Mouse (Mus musculus): ENCODE measurements at regions not wholly inside any gene's neighbourhood (a gene's known extent, or its start where the extent isn't known, plus 50 kb on each side); places are given as distances from the start of the nearest gene placed in this dataset.

DNA sequence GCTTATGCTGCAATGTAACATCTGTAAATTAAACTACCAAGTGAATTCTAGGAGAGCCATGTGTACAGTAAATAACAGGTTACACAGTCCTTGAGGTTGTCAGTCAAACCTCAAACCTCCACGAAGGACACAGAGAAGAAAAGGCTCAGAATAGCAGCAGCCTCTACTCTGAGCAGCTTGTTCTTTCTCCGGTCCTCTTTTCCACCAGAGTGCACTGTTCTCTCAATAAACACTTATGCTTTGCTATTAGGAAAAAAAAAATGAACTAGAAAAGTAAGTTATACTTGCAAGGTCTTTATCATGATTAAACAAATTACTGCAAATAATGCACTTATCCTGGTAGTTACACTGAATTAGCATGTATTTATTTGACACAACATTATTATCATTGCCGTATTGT lies 89.6 kb downstream of the Amy2a5 start:
- WGBS, result 59% methylated on average over 3 of the region's 3 CpGs
- Histone ChIP-seq H3K4me3 (no peak overlapping the region), H3K27me3 (no peaks in the 10 kb centered on the region), H3K4me2 (replicated peaks) (no peak overlapping the region), H3K9me3 (no peaks in the 10 kb centered on the region), H3K9ac (replicated peaks) (no peak overlapping the region), H3K27ac (replicated peaks) (no peak overlapping the region), H3K36me3 (no peaks in the 10 kb centered on the region), H3K4me1 (no peaks in the 10 kb centered on the region)
- 0 out of 2 replicates have a peak, but pooled peaks have one; percentile 26 for ATAC-seq (replicated peaks)

DNA sequence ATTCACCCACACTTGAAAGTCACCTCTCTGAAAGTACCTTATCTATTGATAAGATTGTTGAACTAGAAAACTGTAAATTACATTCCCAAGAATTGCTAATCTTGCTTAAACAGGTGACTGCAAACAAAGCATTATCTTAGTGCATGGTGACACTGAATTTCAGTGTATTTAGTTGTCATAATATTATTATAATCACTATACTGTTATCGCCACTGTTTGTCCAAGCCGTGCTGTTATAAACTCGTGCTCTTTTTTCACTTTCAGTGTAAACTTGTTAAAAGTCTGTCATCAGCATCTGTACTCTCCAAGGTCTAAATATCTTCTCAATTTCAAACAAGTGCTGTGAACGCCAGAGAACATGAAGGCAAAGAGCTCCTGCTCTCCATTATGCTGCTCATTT lies 96.3 kb downstream of the Amy2a5 start:
- Histone ChIP-seq H3K27me3 (no peaks in the 10 kb centered on the region), H3K4me3 (no peak overlapping the region), H3K4me1 (no peaks in the 10 kb centered on the region), H3K36me3 (no peaks in the 10 kb centered on the region), H3K9ac (replicated peaks) (no peak overlapping the region), H3K27ac (replicated peaks) (no peak overlapping the region), H3K4me2 (replicated peaks) (no peak overlapping the region), H3K9me3 (no peaks in the 10 kb centered on the region)
- ATAC-seq (replicated peaks), result no peak
- WGBS, result 88% methylated on average over 4 of the region's 4 CpGs

Data from forebrain, embryonic 15.5 days (tissue).